Mouse (Mus musculus): ENCODE data around the gene St3gal6.

- TF ChIP-seq MYC (IDR thresholded peaks at IDR 0.05; ENCODE audit: low read depth, low read length) (no peak), E2F4 (IDR thresholded peaks at IDR 0.05; ENCODE audit: insufficient replicate concordance, low read depth, low read length) (no peak), SMC3 (IDR thresholded peaks at IDR 0.05; ENCODE audit: low read depth, low read length) (no peak), SIN3A (IDR thresholded peaks at IDR 0.05; ENCODE audit: low read length) (no peak), CTCF (conservative IDR thresholded peaks at IDR 0.05 in 1 of 2, IDR thresholded peaks at IDR 0.05 in 1 of 2; ENCODE audit: low read depth in 2 of 2, low read length in 2 of 2) (no peak)
Observed at GRCm38 (mm10) chr16:58465412-58465811, 58.6 kb downstream of the St3gal6 start.

All from CH12.LX (cell line).